Mouse (Mus musculus) myocyte (in vitro differentiated cells): ENCODE measurements around the gene Pvr.

ENCODE experiments used
- POLR2A ChIP-seq: IDR thresholded peaks from one replicate; pipeline ENCODE4 v1.6.1; 2011; ENCODE audit warnings: low read depth, mild to moderate bottlenecking, control low read depth, moderate library complexity; ENCODE audit not compliant: insufficient read length
- SRF ChIP-seq: IDR thresholded peaks from one replicate; pipeline ENCODE4 v1.6.1; 2011; ENCODE audit warnings: low read depth; ENCODE audit not compliant: control insufficient read depth, insufficient read length
- USF1 ChIP-seq: IDR thresholded peaks from one replicate; pipeline ENCODE4 v1.6.1; 2011; ENCODE audit warnings: low read depth, mild to moderate bottlenecking, control low read depth, moderate library complexity

- TF ChIP-seq SRF (no peak), POLR2A (no peak), USF1 (no peak)
Observed at GRCm38 (mm10) chr7:19964985-19965579, 44.1 kb upstream of the Pvr start, which contains the start of gene Ceacam20.
